Mouse (Mus musculus) embryonic facial prominence, embryonic 15.5 days (tissue): ENCODE data around the gene Bace1. TPM values are rescaled to one million over a fixed set of nuclear protein-coding genes. Genes with fewer than 3 reads are reported as not detected.

Source experiments
- ATAC-seq: fragments of 200-750 bp; cut with Nextera tagmentation; 2 replicates; pipeline ENCODE4 v1.8.0; 2017; ENCODE audit warnings: low read depth, moderate TSS enrichment; ENCODE audit not compliant: insufficient number of reproducible peaks, low FRiP score, low TSS enrichment
- H3K27ac ChIP-seq: fragments of 300-500 bp; sonication (generic); replicated peaks from 2 replicates; pipeline ENCODE4 v1.5.1; 2015; ENCODE audit warnings: mild to moderate bottlenecking, inconsistent platforms
- H3K27me3 ChIP-seq: fragments of 300-500 bp; sonication (generic); 2 replicates; pipeline ENCODE4 v1.6.1; 2015; ENCODE audit warnings: inconsistent platforms
- H3K36me3 ChIP-seq: fragments of 300-500 bp; sonication (generic); 2 replicates; pipeline ENCODE4 v1.6.1; 2015; ENCODE audit warnings: mild to moderate bottlenecking, inconsistent platforms
- H3K4me1 ChIP-seq: fragments of 300-500 bp; sonication (generic); 2 replicates; pipeline ENCODE4 v1.6.1; 2015; ENCODE audit warnings: inconsistent platforms
- H3K4me2 ChIP-seq: fragments of 300-500 bp; sonication (generic); replicated peaks from 2 replicates; pipeline ENCODE4 v1.6.1; 2015; ENCODE audit warnings: mild to moderate bottlenecking, inconsistent platforms
- H3K4me3 ChIP-seq: fragments of 300-500 bp; sonication (generic); replicated peaks from 2 replicates; pipeline ENCODE4 v1.5.1; 2015; ENCODE audit warnings: mild to moderate bottlenecking, inconsistent platforms
- H3K9ac ChIP-seq: fragments of 300-500 bp; sonication (generic); 2 replicates; pipeline ENCODE4 v1.6.1; 2015; ENCODE audit warnings: inconsistent platforms
- H3K9me3 ChIP-seq: fragments of 300-500 bp; sonication (generic); replicated peaks from 2 replicates; pipeline ENCODE4 v1.6.1; 2016; ENCODE audit warnings: inconsistent platforms
- WGBS: fragments of 180-500 bp; shearing (Covaris S2); methylation state at CpG from one replicate; pipeline ENCODE4 v1.1.7; 2015; 5-methylcytosine and 5-hydroxymethylcytosine counted together
- polyA plus RNA-seq: library from polyadenylated mRNA; unstranded; fragments of >200 nt; fragmentation: Nextera tagmentation; extraction: Ambion mirVana; gene quantifications from 2 replicates; pipeline ENCODE4 v1.2.1, GENCODE M21; 2015

Bace1 gene
- polyA plus RNA-seq = 42.7 and 43.0 TPM in 2 replicates

GRCm38 (mm10) chr9:45838434-45839138, at the start of gene Bace1:
Gene Bace1, plus strand, starts transcription at chr9:45838580.
- Histone ChIP-seq H3K4me3 (peak within 1 kb of the TSS; percentile 82), H3K4me1 (peaks cover 30% of the 10 kb centered on the region), H3K27ac (peak within 1 kb of the TSS; percentile 60; the same call in 1 of the 2 replicates), H3K4me2 (peak within 1 kb of the TSS; percentile 91), H3K27me3 (no peaks in the 10 kb centered on the region), H3K9ac (peak within 1 kb of the TSS; percentile 86), H3K9me3 (no peaks in the 10 kb centered on the region), H3K36me3 (no peaks in the 10 kb centered on the region)
- ATAC-seq = peak; percentile 87
- WGBS = 0% methylated on average over 39 of the region's 40 CpGs

- no peak overlapping the region for H3K27ac ChIP-seq
- no peak overlapping the region for H3K4me2 ChIP-seq
- H3K36me3 ChIP-seq = peaks cover 29% of the 10 kb centered on the region
- H3K9me3 ChIP-seq = no peaks in the 10 kb centered on the region
- H3K4me3 ChIP-seq = no peak overlapping the region
- WGBS = 83% methylated on average over 8 of the region's 8 CpGs
- no peaks in the 10 kb centered on the region; the same call in 1 of the 2 replicates for H3K4me1 ChIP-seq
- no peak for ATAC-seq
- H3K27me3 ChIP-seq = no peaks in the 10 kb centered on the region
- no peak overlapping the region for H3K9ac ChIP-seq
Observed at GRCm38 (mm10) chr9:45791456-45792142, 46.8 kb upstream of the Bace1 start.

GRCm38 (mm10) chr9:45792235-45792634, 46.1 kb upstream of the Bace1 start:
- H3K9ac ChIP-seq = no peak overlapping the region
- H3K27me3 ChIP-seq = no peaks in the 10 kb centered on the region
- H3K36me3 ChIP-seq = peaks cover 29% of the 10 kb centered on the region
- H3K27ac ChIP-seq = no peak overlapping the region
- no peak for ATAC-seq
- H3K4me2 ChIP-seq = no peak overlapping the region
- no peaks in the 10 kb centered on the region; the same call in 1 of the 2 replicates for H3K4me1 ChIP-seq
- no peak overlapping the region for H3K4me3 ChIP-seq
- H3K9me3 ChIP-seq = no peaks in the 10 kb centered on the region
- 92% methylated on average over 1 of the region's 1 CpGs for WGBS

- no peak for ATAC-seq
Observed at GRCm38 (mm10) chr9:45793697-45794096, 44.7 kb upstream of the Bace1 start.

GRCm38 (mm10) chr9:45795722-45796121, 42.7 kb upstream of the Bace1 start:
- peak; percentile 45 for ATAC-seq
- H3K9ac ChIP-seq = no peak overlapping the region
- H3K9me3 ChIP-seq = no peaks in the 10 kb centered on the region
- peak overlapping the region; percentile 73 for H3K27ac ChIP-seq
- no peaks in the 10 kb centered on the region for H3K27me3 ChIP-seq
- 70% methylated on average over 5 of the region's 5 CpGs for WGBS
- peaks cover 19% of the 10 kb centered on the region for H3K36me3 ChIP-seq
- no peak overlapping the region for H3K4me3 ChIP-seq
- H3K4me2 ChIP-seq = no peak overlapping the region
- H3K4me1 ChIP-seq = peaks cover 11% of the 10 kb centered on the region; the same call in 1 of the 2 replicates

More at GRCm38 (mm10) chr9:45793697-45794096, 44.7 kb upstream of the Bace1 start:
- Histone ChIP-seq H3K4me2 (no peak overlapping the region), H3K27ac (no peak overlapping the region), H3K36me3 (peaks cover 29% of the 10 kb centered on the region), H3K4me1 (peaks cover 4% of the 10 kb centered on the region; the same call in 1 of the 2 replicates), H3K9me3 (no peaks in the 10 kb centered on the region), H3K27me3 (no peaks in the 10 kb centered on the region), H3K9ac (no peak overlapping the region), H3K4me3 (no peak overlapping the region)
- 90% methylated on average over 6 of the region's 6 CpGs for WGBS

- 77% methylated on average over 3 of the region's 3 CpGs for whole genome bisulfite sequencing
- H3K36me3 ChIP-seq = peaks cover 19% of the 10 kb centered on the region
- peaks cover 11% of the 10 kb centered on the region; the same call in 1 of the 2 replicates for H3K4me1 ChIP-seq
- H3K27me3 ChIP-seq = no peaks in the 10 kb centered on the region
- H3K27ac ChIP-seq = no peak overlapping the region
- H3K4me2 ChIP-seq = no peak overlapping the region
- H3K9ac ChIP-seq = no peak overlapping the region
- no peak for ATAC-seq
- no peaks in the 10 kb centered on the region for H3K9me3 ChIP-seq
- no peak overlapping the region for H3K4me3 ChIP-seq
Observed at GRCm38 (mm10) chr9:45797271-45797670, 41.1 kb upstream of the Bace1 start.

GRCm38 (mm10) chr9:45798467-45799164, 39.8 kb upstream of the Bace1 start:
- H3K4me3 ChIP-seq = no peak overlapping the region
- no peaks in the 10 kb centered on the region for H3K27me3 ChIP-seq
- no peak overlapping the region for H3K27ac ChIP-seq
- no peak overlapping the region for H3K9ac ChIP-seq
- H3K9me3 ChIP-seq = no peaks in the 10 kb centered on the region
- peak overlapping the region; percentile 23; the same call in 1 of the 2 replicates for H3K4me2 ChIP-seq
- H3K4me1 ChIP-seq = peaks cover 11% of the 10 kb centered on the region; the same call in 1 of the 2 replicates
- ATAC-seq = peak; percentile 84
- 14% methylated on average over 13 of the region's 13 CpGs for WGBS
- H3K36me3 ChIP-seq = peaks cover 13% of the 10 kb centered on the region

GRCm38 (mm10) chr9:45799402-45799801, 39.0 kb upstream of the Bace1 start:
- Histone ChIP-seq H3K9ac (no peak overlapping the region), H3K27ac (no peak overlapping the region), H3K4me1 (peaks cover 11% of the 10 kb centered on the region; the same call in 1 of the 2 replicates), H3K4me3 (no peak overlapping the region), H3K36me3 (peaks cover 11% of the 10 kb centered on the region), H3K27me3 (no peaks in the 10 kb centered on the region), H3K4me2 (no peak overlapping the region), H3K9me3 (no peaks in the 10 kb centered on the region)
- no peak for ATAC-seq
- WGBS = 70% methylated on average over 8 of the region's 8 CpGs

GRCm38 (mm10) chr9:45803070-45803774, 35.2 kb upstream of the Bace1 start:
- Histone ChIP-seq H3K27me3 (no peaks in the 10 kb centered on the region), H3K9me3 (no peaks in the 10 kb centered on the region), H3K27ac (no peak overlapping the region), H3K4me1 (peaks cover 11% of the 10 kb centered on the region; the same call in 1 of the 2 replicates), H3K4me2 (no peak overlapping the region), H3K36me3 (peaks cover 37% of the 10 kb centered on the region), H3K9ac (no peak overlapping the region), H3K4me3 (no peak overlapping the region)
- ATAC-seq = no peak
- WGBS = 83% methylated on average over 21 of the region's 21 CpGs

- no peaks in the 10 kb centered on the region for H3K27me3 ChIP-seq
- H3K36me3 ChIP-seq = peaks cover 31% of the 10 kb centered on the region
- ATAC-seq = no peak
- H3K27ac ChIP-seq = no peak overlapping the region
- H3K9ac ChIP-seq = no peak overlapping the region
- no peak overlapping the region for H3K4me2 ChIP-seq
- no peaks in the 10 kb centered on the region for H3K9me3 ChIP-seq
- H3K4me3 ChIP-seq = no peak overlapping the region
- no peaks in the 10 kb centered on the region for H3K4me1 ChIP-seq
- 93% methylated on average over 11 of the region's 11 CpGs for WGBS
Observed at GRCm38 (mm10) chr9:45806847-45807246, 31.5 kb upstream of the Bace1 start.
